Mouse (Mus musculus): ENCODE measurements around the gene Slfn2. TPM values are rescaled to one million over a fixed set of nuclear protein-coding genes. Genes with fewer than 3 reads are reported as not detected.
"Not testable (repeated sequence)": the region's sequence is repeated elsewhere in the genome, so short reads cannot be mapped to it uniquely, and the experiment has no call there.

The Slfn2 gene
- polyA plus RNA-seq (2012; rRNA removed), result 1.6 and 3.2 TPM in 2 replicates

- no peak for DNase-seq (ENCODE audit: extremely low spot score in 1 of 2, low spot score in 1 of 2)
These were observed at the start of gene Slfn2 for GRCm38 (mm10) chr11:83064946-83065345. Gene Slfn2, plus strand, starts transcription at chr11:83065112.

- DNase-seq (ENCODE audit: extremely low spot score in 1 of 2, low spot score in 1 of 2), result no peak
These were observed 48.8 kb upstream of the Slfn2 start for GRCm38 (mm10) chr11:83016093-83016492.

- DNase-seq (ENCODE audit: extremely low spot score in 1 of 2, low spot score in 1 of 2), result not testable (repeated sequence)
These were observed 45.1 kb upstream of the Slfn2 start for GRCm38 (mm10) chr11:83019561-83020519.

- DNase-seq (ENCODE audit: extremely low spot score in 1 of 2, low spot score in 1 of 2), result no peak
These were observed 44.3 kb upstream of the Slfn2 start, which contains the start of gene Slfn8 for GRCm38 (mm10) chr11:83020621-83021020. Gene Slfn8, minus strand, starts transcription at chr11:83020810.

DNA sequence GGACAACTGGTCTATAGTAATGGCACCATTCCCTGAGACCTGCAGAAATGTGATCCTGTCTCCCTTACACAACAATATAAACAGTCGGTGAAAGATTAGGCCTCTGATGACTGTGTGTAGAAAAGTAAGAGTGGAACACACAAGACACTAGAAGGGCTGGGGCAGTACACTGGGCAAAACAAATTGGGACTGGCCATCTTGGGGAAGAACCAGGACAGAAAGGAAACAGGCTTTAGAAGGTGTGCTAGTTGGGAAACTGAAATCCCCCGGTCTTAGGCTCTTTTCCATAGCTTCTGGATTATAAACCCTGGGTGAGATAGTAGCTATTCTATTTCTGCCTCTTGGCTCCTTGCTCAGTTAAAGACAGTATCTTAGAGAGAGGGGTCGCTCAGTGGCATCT is 26.2 kb upstream of the Slfn2 start:
- DNase-seq (ENCODE audit: extremely low spot score in 1 of 2, low spot score in 1 of 2), result not testable (repeated sequence)

GRCm38 (mm10) chr11:83039156-83039555 is 25.8 kb upstream of the Slfn2 start:
- no peak for DNase-seq (ENCODE audit: extremely low spot score in 1 of 2, low spot score in 1 of 2)

DNA sequence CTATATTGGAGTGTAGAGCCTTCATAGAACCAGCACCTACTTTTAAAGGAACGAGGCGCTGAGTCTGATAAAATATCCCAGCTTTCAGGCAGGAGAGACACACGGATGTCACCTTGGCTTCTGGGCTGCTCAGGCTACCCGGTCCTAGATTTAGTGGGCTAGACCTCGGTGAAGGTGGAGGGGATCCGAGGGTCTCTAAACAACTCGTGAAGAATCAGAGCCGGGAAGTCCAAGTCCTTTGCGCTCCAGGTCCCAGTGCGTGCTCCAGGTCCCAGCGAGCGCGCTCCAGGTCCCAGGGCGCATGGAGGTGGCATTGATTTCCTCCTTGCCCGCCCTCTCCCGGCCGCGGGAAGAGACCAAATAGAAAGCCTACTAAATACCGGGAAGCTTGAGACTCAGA is 25.1 kb upstream of the Slfn2 start:
- DNase-seq (ENCODE audit: extremely low spot score in 1 of 2, low spot score in 1 of 2), result no peak

GRCm38 (mm10) chr11:83040325-83040724 is 24.6 kb upstream of the Slfn2 start:
- DNase-seq (ENCODE audit: extremely low spot score in 1 of 2, low spot score in 1 of 2), result no peak

GRCm38 (mm10) chr11:83041000-83041399 is 23.9 kb upstream of the Slfn2 start:
- DNase-seq (ENCODE audit: extremely low spot score in 1 of 2, low spot score in 1 of 2), result no peak

- DNase-seq (ENCODE audit: extremely low spot score in 1 of 2, low spot score in 1 of 2), result no peak
These were observed 21.0 kb upstream of the Slfn2 start for GRCm38 (mm10) chr11:83043891-83044290.

- peak; percentile 21 to 63 for DNase-seq (ENCODE audit: extremely low spot score in 1 of 2, low spot score in 1 of 2)
These were observed 19.3 kb upstream of the Slfn2 start for GRCm38 (mm10) chr11:83045642-83046041.

DNA sequence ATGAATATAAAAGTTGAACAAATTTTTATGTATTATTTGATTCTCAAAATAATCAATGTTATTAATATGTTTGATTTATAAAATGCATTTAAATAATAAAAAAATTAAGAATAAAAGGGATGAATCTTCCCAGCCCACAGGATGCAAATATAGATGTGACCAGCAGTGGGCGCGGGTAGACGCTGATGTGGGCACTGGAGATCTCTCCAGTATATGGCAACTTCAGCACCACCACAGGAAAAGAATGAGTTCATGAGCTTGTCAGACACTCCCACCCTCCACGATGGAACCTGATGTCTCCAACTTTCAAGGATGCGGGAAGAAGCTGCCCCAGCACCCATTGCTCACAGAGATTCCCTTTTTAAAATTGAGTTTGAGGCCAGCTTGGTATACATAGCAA is 7.0 kb upstream of the Slfn2 start:
- peak in 1 of 2 experiments; percentile 68 for DNase-seq (ENCODE audit: extremely low spot score in 1 of 2, low spot score in 1 of 2)

GRCm38 (mm10) chr11:83060412-83061020 is 4.4 kb upstream of the Slfn2 start:
- no peak for DNase-seq (ENCODE audit: extremely low spot score in 1 of 2, low spot score in 1 of 2)

- DNase-seq (ENCODE audit: extremely low spot score in 1 of 2, low spot score in 1 of 2), result no peak
These were observed 3.1 kb upstream of the Slfn2 start for GRCm38 (mm10) chr11:83061806-83062205.

GRCm38 (mm10) chr11:83063126-83063525 is 1.8 kb upstream of the Slfn2 start:
- no peak for DNase-seq (ENCODE audit: extremely low spot score in 1 of 2, low spot score in 1 of 2)

GRCm38 (mm10) chr11:83063941-83064349 is 967 bp upstream of the Slfn2 start:
- DNase-seq (ENCODE audit: extremely low spot score in 1 of 2, low spot score in 1 of 2), result peak in 1 of 2 experiments; percentile 10

GRCm38 (mm10) chr11:83065441-83066344 is 781 bp downstream of the Slfn2 start:
- no peak for DNase-seq (ENCODE audit: extremely low spot score in 1 of 2, low spot score in 1 of 2)

DNA sequence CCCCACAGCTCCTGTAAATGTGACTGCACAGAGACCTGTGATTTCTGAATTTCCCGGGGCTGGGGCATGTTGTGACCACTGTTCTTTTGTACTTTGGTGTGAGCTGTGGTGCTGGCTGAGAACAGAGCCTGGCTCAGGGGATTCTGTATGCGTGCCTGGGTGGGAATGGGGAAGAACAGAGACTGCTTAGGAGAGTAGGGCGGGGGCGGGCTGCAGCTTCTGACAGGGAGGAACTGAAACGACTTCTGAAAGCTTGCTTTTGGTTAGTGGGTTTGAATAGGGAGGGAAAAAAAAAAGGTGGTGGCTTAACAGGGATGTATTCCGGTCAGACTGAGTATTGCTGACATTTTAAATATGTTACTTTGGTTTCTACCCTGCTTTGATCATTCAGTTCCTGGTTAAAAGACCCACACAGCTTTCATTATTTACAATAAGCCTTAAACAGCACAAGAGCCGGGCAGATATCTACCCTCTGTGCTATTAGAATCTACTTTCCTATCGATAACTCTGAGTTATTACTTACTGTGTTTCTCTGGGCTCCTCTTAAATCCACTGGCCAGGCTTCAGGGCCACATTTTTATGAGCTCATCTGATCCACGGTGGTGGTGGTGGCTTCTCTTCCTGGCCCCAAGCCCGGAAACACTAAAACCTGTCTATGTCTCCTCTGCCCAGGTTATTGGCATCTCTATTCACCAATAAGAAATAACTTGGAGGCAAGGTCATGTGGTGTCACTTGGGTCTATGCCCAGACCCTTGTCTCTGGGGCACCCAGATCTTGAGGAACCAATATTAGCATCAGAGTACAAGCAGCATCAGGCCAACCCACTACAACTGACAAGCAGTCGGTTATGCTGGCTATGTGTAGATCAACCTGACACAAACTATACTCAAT is 2.0 kb downstream of the Slfn2 start:
- peak in 1 of 2 experiments; percentile 22 for DNase-seq (ENCODE audit: extremely low spot score in 1 of 2, low spot score in 1 of 2)

DNA sequence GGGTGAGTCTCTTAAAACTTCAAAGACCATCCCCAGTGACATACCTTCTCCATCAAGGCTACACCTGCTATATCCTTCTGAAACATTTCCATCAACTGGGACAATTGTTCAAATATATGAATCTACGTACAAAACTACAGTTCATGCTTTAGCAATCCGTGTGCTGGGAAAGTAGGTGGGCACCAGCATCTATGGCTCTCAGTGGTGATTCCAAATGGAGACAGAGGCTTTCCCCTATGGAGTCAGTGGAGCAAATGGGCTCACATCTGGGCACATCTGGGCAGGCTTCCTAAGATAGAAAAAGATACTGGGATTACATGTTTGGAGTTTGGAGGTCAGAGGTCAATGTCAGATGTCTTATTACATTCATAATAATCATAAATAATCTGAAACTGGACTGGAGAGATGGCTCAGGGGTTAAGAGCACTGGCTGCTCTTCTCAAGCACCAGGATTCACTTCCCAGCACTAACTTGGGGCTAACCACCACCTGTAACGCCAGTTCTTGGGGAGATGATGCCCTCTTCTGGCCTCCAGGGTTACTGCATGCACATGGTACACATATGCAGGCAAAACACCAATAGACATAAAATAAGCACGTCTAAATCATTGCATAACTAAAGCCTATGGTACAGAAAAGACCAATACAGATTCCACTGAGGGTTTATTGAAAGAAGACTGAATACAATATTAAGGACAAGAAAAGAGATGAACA is 3.2 kb downstream of the Slfn2 start:
- no peak for DNase-seq (ENCODE audit: extremely low spot score in 1 of 2, low spot score in 1 of 2)
